Mouse (Mus musculus) liver (tissue): ENCODE measurements at regions not wholly inside any gene's neighbourhood (a gene's known extent, or its start where the extent isn't known, plus 50 kb on each side); places are given as distances from the start of the nearest gene placed in this dataset.

ENCODE experiments used
- DNase-seq: peaks from one replicate; pipeline ENCODE4 v3.0.0-alpha.2; 2020; ENCODE audit warnings: mixed read lengths

DNA sequence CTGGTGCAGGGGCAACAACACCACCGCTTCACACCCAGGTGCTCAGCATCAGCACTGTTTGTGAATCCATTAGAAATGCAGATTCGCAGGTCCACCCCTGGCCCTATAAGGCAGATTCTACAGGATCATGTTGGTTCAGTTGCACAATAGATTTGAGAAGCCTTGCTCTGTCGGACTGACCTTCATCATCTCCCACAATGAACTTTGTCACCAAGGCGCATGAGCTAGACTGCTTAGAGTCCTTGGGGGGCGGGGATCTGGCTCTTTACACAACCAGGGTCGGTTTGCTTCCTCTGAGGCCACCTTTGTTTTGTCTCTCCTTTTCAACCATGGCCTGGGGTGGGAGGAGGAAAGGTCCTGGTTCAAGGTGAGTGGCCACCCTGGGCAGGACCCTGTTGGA is 209.7 kb downstream of the Igsf11 start:
- DNase-seq: no peak

DNA sequence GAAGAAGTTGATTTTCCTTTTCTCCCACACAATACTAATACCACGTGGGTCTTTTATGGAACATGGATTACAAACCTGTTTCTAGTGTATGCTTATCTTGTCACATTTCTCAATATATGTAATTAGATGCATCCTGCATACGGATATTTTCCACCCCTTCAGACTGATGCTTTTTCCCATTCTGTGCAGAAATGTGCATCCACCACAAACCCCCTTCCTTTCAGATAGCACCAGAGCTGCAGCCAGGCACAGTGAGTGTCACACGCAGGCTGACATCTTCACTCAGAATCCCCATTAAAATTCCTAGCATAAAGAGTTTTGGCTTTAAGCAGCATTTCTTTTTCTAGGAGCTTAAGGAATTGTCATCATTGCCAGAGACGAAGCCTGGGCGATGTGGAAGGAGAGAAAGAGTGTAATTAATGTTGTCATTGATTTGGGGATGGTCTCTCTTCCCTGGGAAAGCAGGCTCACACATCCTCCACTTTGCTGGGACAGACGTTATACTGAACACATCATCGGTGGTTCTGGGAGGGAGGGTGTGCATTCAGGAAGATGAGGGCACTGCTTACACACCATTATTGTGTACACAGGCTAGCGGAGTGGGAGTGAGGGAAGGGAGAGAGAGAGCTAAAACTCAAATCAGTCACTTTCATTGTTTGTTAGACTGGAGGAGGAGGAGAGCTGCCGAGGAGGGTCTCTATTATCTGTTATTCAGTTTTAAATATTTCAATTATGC is 211.1 kb downstream of the Igsf11 start:
- no peak for DNase-seq

DNA sequence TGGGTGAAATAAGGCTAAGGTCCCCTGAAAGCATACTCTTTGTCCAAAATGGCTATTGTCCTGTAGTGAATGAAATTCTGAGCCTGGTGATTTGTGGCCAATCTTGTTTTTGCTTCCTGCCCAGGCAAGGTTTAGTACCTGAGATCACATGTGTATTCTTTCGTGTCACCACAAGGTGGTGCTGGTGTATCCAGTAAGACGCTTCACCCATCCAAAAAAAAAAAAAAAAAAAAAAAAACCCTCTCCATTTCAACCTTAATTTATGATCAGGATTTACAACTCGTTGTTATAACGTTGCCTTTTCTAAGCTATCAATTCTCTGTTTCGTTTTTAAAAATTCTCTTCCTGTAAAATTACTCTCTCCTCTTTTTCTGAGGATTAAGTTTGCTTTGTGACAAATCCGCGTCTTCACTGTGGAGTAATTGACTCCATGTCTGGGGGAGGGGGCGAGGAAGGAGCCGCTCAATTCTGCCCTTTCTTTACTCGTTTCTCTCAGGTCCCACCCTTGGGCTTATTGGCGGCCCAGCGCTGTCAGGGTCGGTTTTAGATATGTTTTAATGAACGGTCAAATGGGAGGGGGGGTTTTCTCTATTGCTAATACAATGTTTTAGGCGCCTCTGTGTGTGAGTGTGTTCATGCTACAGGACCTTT is 217.0 kb downstream of the Igsf11 start:
- peak; percentile 12 for DNase-seq

DNA sequence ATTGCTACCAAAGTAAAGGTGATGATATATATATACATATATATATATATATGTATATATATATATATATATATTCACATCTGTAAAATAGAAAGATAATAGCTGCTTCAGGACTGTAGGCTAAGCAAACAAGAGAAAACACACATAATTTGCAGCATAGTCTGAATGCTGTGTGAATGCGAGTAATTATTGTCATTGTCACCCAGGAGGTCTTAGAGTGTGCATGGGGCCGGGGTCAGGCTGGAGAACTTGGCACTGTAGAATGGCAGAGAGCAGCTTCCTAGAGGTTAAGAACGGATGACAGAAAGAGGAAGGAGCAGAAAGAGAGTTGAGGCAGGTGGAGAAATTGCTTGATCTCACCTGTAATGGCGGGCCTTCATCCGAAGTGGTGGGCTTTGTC is 217.6 kb downstream of the Igsf11 start:
- DNase-seq: no peak

DNA sequence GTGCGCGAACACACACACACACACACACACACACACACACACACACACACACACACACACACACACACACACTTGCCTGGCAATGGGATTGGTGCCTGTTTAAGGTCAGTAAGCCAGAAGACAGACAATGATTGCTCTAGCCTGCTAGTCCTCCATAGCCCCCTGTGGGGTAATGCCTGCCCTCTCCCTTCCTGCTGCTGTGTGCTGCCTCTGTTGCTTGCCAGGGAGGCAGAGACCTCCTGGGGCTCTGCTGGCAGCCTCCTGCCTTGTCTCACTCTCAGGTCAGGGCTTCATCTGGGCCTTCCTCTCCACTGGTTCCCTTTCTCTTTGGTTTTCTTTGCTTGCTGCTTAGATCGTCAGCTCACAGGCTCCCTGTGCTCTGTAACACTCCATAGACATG is 225.6 kb downstream of the Igsf11 start:
- no peak for DNase-seq

DNA sequence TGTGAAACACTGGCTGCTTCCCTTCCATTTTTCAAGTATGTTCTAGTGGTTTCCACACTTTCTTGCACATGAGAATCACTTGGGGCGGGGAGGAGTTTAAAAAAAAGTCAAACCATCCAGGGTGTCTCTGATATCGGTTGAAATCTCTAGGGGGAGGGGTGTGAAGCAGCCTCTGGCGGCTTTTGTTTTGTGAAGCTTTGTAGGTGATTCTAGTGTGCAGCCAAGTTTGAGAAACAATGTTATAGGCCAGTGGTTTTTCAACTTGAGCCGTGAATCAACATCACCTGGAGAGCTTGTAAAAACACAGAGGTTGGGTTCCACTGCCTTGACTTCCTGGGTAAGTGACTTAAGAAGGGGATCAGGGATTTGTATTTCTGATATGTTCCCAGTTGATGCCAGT is 227.3 kb downstream of the Igsf11 start:
- no peak for DNase-seq

DNA sequence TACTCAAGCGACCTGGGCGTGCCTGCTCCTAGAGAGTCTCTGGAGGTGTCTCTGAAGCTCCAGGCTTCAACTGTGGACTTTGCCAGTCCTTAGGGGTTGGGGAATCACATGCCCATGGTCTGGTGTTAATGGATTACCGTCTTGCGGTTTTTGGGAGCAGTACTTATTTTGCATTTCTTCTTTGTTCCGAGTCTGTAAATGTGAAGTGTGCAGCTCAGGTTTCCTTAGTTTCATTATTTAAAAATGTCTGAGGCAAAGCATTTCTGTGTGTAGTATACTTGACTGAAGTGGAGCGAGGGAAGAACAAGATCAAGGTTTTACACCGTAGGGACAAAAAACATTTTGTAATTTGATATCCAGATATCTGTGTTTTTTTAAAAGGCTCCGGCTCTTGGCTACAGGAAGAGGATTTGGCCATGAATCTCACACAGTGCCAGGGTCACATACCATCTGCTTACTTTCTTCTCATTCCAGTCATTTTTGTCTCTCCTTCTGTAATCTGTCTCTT is 231.0 kb downstream of the Igsf11 start:
- DNase-seq: no peak

DNA sequence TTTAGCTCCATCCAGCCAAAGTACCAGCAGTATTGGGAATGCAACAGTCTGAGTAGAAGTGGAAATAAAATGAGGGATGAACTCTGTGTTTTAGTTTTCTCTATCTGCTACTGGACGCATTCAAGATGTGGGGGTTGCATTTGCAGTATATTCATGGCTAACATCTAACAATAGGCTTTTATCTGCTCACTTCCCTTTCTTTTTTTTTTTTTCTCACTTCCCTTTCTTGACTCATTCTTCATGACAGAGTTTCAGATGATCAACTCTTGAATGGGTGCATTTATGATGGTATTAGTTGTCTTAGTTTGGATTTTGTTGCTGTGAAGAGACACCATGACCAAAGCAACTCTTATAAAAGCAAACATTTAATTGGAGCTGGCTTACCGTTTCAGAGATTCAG is 240.0 kb downstream of the Igsf11 start:
- no peak for DNase-seq

DNA sequence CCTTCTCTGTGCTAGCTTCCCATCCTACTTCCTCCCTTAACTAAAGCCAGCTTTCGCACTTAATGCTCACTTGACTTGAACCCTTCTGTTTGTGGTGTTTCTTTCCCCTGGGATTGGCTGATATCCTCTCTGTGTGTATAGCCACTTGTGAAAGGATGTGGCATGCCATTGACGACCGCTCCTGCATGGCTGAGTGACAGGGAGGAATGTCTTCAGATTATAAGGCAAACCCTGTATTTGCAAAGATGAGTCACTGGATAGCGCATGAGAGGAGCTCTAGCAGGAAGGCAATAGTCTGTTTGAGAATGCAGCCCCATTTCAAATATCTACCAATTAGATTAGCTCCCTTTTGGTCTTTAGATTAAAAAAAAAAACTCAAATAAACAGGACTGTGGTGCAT is 243.3 kb downstream of the Igsf11 start:
- DNase-seq: no peak

DNA sequence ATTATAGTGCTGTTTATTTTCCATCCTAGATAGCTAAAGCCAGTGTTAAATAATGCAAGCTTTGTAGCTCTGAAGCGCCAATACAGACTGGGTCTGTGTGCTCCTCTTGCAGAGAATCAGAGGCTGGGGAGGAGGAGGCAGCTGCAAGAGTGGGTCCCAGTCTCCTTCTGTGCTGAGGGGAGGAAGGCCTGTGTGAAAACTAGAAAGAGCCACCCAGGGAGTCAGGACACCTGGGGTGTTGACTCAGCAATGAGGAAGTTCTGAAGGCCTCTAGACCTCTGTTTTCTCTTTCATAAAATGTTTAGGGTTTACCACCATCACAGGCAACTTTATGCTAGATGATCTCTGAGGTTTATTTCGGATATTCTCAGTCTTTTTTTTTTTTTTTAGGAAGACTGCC is 254.7 kb downstream of the Igsf11 start:
- no peak for DNase-seq

DNA sequence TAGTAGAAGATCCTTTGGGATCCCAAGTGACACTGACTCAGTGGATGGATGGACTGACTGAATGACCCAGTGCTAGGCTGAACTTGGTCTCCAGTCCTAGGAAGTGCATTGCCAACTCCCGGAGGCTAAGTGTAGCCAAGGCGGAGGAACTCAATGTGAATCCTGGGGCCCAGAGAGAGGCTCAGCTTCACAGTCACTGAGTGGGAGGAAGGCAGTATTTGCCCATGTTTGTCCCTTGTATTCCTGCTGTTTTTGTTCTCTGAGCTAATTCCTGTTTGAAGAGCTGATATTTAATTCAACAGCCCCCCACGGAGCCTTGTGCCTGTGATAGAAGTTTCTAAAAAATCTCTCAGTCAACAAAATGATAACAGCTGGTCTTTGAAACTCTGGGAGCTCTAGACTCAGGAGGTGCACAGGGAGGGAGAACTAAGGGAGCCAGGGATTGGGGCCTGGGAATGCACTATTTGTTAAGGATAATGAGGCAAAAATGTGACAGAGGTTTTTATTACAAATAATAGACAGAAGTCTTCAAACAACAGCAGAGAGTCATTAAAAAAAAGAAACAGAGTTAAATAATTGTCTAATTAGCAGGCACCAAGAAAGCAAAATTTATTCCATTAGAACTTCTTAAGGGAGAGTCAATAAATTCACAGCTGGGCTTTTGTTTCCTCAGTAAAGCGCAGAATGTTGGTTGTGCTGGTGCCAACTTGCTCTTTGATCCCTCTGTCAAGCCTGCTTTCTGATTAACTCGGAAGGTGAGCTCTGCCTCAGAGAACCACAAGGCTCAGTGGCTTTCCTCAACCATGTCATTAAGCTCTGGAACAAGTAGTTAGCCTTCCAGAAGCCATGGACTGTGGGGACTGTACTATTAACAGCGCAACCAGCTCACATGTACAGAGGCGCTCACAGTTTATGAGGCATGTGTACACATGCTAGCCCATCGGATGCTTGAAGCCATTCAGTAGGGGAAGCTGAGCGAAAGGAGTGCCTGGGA is 259.2 kb downstream of the Igsf11 start:
- no peak for DNase-seq

DNA sequence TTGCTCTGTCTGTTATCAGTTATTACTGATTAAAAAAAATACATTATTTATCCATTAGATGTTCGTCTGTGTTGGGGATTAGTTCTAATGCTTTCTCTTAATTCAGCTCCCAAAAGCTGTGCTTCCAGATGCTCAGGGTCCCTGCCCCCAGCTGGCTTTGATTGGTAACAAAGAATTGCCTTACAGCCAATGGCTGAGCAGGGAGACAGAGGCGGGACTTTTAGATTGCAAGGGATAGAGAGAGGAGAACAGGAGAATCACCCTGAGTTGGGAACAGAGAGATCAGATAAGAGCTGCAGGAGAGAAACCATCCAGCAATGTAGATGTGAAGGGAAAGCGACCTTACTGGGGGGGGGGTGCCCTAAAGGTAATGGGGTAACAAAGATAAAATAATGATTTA is 266.4 kb downstream of the Igsf11 start:
- no peak for DNase-seq

DNA sequence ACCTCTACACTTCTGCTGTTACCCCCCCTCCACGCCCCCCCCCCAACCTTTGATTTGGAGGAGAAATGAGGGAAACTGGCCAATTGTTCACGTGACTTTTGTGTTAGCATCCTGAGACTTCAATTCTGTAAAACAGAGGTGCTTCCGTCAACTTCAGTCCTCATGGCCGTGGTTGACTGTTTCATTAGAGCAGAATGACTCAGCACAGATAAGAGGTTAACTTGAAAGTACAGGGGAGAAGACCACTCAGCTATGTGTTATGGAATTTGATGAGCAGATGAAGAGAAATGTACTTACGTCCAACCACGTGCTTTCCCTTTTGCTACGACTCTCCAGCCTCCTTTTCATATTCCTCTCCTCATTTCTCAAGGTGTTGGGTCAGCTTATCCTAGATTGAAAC is 267.3 kb downstream of the Igsf11 start:
- no peak for DNase-seq

DNA sequence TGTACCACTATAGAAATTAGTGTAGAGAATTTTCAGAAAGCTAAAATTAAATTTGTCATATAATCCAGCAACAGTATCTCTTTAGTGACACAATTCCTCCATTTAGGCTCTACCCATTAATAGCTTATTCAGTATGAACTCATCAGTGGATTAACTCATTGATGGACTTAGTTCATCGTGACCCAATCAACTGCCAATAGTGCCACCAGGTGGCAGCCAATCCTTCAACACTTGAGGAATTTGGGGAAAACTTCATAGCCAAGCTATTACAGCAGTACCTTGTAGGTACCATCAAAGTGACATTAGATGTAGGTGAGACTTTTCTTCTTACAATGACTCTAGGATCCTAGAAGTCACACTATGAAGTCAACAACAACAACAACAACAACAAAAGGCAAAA is 270.2 kb downstream of the Igsf11 start:
- DNase-seq: no peak

DNA sequence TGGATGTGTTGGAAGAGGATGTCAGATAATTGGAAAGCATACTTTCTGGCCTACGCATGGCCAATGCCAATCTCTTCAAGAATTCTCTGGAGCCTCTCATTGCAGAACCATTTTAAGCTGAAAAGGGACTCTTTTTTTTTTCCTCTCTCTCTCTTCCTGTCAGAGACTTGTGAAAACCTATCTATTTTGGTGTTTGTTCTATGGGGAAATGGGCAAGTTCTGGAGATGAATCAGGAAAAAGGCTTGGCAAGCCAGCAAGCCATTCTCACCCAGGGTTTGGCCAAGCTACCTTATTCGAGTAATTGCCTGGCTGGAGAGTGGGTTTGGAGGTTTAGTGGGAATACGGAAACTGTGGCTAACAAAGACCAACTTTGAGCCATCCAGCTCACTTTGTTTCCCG is 299.4 kb downstream of the Igsf11 start:
- no peak for DNase-seq

DNA sequence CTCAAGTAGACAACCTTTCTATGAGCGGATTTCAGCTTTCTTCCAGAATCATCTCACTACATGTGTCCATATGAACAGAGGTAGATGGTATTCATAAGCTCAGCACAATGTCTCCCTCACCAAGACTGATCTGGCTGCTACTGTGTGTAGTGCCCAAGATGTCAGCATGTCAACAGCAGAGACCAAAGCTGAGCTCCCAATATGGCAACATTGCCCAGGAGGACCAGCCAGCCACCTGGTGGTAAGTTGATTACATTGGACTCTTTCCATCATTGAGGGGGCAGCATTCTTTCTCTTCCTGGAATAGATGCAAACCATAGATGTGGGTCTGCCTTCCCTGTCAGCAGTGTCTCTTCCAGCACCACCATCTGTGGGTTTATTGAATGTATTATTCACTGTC is 303.0 kb downstream of the Igsf11 start:
- DNase-seq: no peak

DNA sequence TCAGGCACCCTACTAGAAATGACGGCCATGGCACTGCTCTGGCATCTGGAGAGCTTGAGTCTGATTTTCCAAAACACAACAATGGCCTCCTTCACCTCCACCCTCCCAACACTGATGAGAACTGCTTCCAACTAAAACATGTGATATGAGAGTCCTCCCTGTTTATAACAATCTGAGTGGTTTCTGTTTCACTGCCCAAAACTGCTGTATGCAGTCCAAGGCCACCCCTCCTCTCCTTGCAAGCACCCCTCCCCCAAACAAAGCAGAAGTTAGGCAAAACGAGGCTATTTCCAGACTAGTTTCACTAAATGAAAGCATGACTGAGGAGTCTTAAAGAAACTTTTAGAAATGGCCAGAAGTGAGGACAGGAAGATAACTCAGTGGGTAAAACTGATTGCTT is 304.4 kb downstream of the Igsf11 start:
- DNase-seq: no peak

DNA sequence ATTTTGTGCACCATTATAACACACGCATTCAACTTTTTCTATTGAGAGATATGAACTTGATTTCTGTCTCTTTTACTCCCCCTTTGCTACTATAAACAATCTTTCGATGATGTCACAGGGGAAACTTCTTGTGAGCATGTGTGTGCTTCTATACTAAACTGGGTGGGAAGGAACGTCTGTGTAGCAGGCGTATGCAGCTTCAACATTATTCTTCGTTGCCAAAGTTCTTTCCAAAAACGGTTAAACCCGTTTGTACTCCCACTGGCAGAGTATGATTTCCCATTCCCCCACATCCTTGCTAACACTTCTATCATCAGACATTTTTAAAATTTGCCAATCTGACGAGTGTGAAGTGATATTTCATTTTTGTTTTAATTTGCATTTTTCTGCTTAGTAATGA is 331.1 kb downstream of the Igsf11 start:
- DNase-seq: no peak

DNA sequence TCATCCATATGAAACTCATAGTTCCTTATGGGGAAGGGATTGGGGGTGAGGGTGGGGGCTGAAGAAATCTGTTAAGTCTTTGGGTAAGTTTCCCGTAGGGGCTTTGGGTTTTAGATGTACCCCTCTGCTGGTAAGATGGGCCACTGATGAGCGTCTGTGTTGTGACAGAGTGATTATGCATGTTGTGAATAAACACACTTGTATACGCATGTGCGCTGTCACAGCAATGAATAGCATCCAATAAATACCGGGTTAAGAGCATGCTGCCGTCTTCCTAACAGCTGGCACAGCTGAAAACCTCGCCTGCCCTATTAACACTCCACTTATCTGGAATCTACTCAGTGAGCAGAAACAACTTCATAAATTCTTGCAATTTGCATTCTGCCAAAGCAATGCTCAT is 337.0 kb downstream of the Igsf11 start:
- DNase-seq: no peak

DNA sequence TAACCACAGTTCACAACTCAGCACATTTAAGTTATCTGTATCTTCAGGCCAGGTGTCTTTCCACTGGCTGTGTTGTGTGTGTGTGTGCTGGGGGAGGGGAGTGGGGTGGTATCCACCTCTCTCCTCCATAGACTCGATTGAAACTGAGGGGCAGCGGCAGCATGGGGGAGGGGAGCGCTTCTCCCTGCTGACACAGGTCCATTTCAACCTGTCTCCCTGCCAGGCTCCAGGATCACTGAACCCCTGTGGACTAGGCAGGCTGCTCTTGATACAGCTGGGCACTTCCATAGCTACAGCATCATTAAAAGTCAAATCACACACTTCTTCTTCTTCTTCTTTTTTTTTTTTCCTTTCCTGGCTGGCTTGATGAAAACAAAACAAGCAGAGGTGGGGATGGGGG is 338.0 kb downstream of the Igsf11 start:
- DNase-seq: no peak

DNA sequence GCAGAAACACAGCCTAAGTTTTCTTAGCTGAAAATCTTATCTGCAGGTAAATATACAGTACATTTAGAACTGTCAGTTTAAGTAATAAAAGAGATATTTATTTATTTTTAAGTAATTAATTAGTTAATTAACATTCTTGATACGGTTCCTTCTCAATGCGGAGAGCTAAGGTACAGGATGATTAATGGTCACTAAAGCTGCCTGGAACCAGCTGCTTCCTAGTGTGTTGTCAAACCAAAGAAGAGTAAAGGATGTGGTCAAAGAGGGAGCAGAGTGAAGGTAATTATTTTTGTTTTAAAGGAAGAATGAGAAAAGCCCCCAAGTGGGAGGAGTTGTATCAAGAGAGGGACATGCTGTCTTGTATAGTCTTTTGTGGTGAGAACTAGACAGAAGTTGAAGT is 341.8 kb downstream of the Igsf11 start:
- DNase-seq: no peak

DNA sequence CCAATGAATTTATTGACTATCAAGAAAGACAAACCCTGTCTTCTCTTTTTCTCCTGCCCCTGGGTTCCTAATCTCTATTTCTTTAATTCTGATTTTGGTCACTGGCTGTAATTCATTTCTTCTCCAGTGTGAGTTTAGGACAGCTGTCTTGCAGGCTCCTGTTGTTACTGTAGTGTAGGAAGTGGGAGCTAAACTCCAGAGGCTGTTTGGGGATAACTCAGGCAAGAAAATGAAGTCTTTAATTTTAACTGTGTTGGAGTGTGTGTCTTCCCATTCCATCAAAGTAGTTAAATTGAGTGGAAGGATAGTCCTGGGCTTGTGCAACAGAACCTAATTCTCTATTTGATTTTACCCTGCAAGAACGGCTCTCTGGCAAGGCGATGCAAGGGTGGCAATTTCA is 381.0 kb downstream of the Igsf11 start:
- no peak for DNase-seq

DNA sequence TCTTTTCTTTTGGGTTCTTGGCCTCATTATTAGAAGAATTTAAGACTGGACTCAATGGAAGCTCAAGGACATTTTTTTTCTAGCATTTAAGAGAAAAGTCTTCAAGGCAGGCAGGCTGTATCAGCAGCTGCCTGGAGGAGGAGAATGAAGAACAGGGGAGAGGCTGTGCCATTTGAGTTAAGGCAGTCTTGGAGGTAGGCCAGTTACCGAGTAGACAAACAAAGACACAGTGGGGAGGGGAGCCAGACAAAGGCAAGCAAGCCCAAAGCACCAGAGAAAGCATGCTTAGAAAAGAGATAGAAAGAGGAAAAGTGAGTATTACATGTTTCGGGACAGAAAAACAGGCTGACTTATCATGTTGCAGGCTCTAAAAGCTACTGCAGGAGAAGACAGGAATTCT is 392.0 kb downstream of the Igsf11 start:
- DNase-seq: no peak
